Mouse (Mus musculus) ES-E14 (cell line): ENCODE measurements at regions not wholly inside any gene's neighbourhood (a gene's known extent, or its start where the extent isn't known, plus 50 kb on each side); places are given as distances from the start of the nearest gene placed in this dataset.

ENCODE experiments used
- HCFC1 ChIP-seq: IDR thresholded peaks from 2 replicates; pipeline ENCODE4 v1.6.1; 2012; ENCODE audit warnings: low read length, inconsistent platforms, borderline replicate concordance; ENCODE audit not compliant: insufficient read depth
- MAFK ChIP-seq: IDR thresholded peaks from 2 replicates; pipeline ENCODE4 v1.6.1; 2014; ENCODE audit warnings: mild to moderate bottlenecking, low read depth, low read length, inconsistent platforms; ENCODE audit not compliant: insufficient read depth
- ZC3H11A ChIP-seq: IDR thresholded peaks from 2 replicates; pipeline ENCODE4 v1.6.1; 2012; ENCODE audit warnings: low read depth, mild to moderate bottlenecking, inconsistent platforms, low read length, borderline replicate concordance
- ZNF384 ChIP-seq: IDR thresholded peaks from 2 replicates; pipeline ENCODE4 v1.6.1; 2012; ENCODE audit warnings: low read depth, low read length, inconsistent platforms

- no peak for TF ChIP-seq MAFK
- TF ChIP-seq ZC3H11A, result no peak
- no peak for TF ChIP-seq ZNF384
- no peak for TF ChIP-seq HCFC1
Observed at GRCm38 (mm10) chr13:86595126-86595525, 548.4 kb upstream of the Cox7c start.
